Mouse (Mus musculus) stomach, embryonic 14.5 days (tissue): ENCODE measurements around the gene Itprid2. TPM values are rescaled to one million over a fixed set of nuclear protein-coding genes. Genes with fewer than 3 reads are reported as not detected.

Experiments
- ATAC-seq: fragments of 200-750 bp; cut with Nextera tagmentation; 2 replicates; pipeline ENCODE4 v1.8.0; 2017; ENCODE audit warnings: low read depth, moderate TSS enrichment; ENCODE audit not compliant: insufficient number of reproducible peaks, insufficient read depth, low FRiP score
- H3K27ac ChIP-seq: fragments of 300-500 bp; sonication (generic); 2 replicates; pipeline ENCODE4 v1.5.1; 2014; ENCODE audit warnings: mild to moderate bottlenecking, low read length, moderate library complexity, mixed read lengths
- H3K27me3 ChIP-seq: fragments of 300-500 bp; sonication (generic); 2 replicates; pipeline ENCODE4 v1.6.1; 2014; ENCODE audit warnings: low read length, control low read depth, mixed read lengths; ENCODE audit not compliant: control insufficient read depth, insufficient read depth
- H3K36me3 ChIP-seq: fragments of 300-500 bp; sonication (generic); 2 replicates; pipeline ENCODE4 v1.6.1; 2014; ENCODE audit warnings: mild to moderate bottlenecking, control low read depth, low read length, moderate library complexity, mixed read lengths; ENCODE audit not compliant: control insufficient read depth, insufficient read depth
- H3K4me1 ChIP-seq: fragments of 300-500 bp; sonication (generic); 2 replicates; pipeline ENCODE4 v1.6.1; 2014; ENCODE audit warnings: low read length, control low read depth, mixed read lengths; ENCODE audit not compliant: control insufficient read depth, insufficient read depth
- H3K4me2 ChIP-seq: fragments of 300-500 bp; sonication (generic); replicated peaks from 2 replicates; pipeline ENCODE4 v1.6.1; 2014; ENCODE audit warnings: low read depth, low read length, control low read depth
- H3K4me3 ChIP-seq: fragments of 300-500 bp; sonication (generic); 2 replicates; pipeline ENCODE4 v1.5.1; 2014; ENCODE audit warnings: low read depth, low read length, control low read depth
- H3K9ac ChIP-seq: fragments of 300-500 bp; sonication (generic); replicated peaks from 2 replicates; pipeline ENCODE4 v1.6.1; 2014; ENCODE audit warnings: low read depth, mild to moderate bottlenecking, control low read depth, low read length, moderate library complexity, mixed read lengths
- H3K9me3 ChIP-seq: fragments of 300-500 bp; sonication (generic); 2 replicates; pipeline ENCODE4 v1.6.1; 2016; ENCODE audit warnings: low read depth, low read length, control low read depth; ENCODE audit not compliant: control insufficient read depth
- WGBS: fragments of 180-500 bp; shearing (Covaris S2); extraction: QIAGEN DNeasy Blood & Tissue Kit; methylation state at CpG from one replicate; pipeline ENCODE4 v1.1.7; 2014; 5-methylcytosine and 5-hydroxymethylcytosine counted together
- polyA plus RNA-seq: library from polyadenylated mRNA; unstranded; fragments of >200 nt; fragmentation: Nextera tagmentation; extraction: Ambion mirVana; gene quantifications from 2 replicates; pipeline ENCODE4 v1.2.1, GENCODE M21; 2014

Gene Itprid2
- polyA plus RNA-seq, 1 experiment from 2014 or later, result 22.2 TPM

- H3K4me1 ChIP-seq, result peaks cover under 1% of the 10 kb centered on the region; the same call in 1 of the 2 replicates
- H3K4me2 ChIP-seq, result no peak overlapping the region
- H3K36me3 ChIP-seq, result no peaks in the 10 kb centered on the region
- H3K27ac ChIP-seq, result no peak overlapping the region
- 67% methylated on average over 2 of the region's 2 CpGs for WGBS
- no peak overlapping the region for H3K9ac ChIP-seq
- no peak overlapping the region for H3K4me3 ChIP-seq
- no peaks in the 10 kb centered on the region for H3K27me3 ChIP-seq
- H3K9me3 ChIP-seq, result no peaks in the 10 kb centered on the region
- no peak for ATAC-seq
These were observed 28.0 kb upstream of the Itprid2 start for GRCm38 (mm10) chr2:79607181-79607580.

GRCm38 (mm10) chr2:79608301-79609074, 26.7 kb upstream of the Itprid2 start:
- H3K27ac ChIP-seq, result no peak overlapping the region
- H3K27me3 ChIP-seq, result no peaks in the 10 kb centered on the region
- H3K4me3 ChIP-seq, result no peak overlapping the region
- H3K9ac ChIP-seq, result no peak overlapping the region
- H3K9me3 ChIP-seq, result no peaks in the 10 kb centered on the region
- H3K4me1 ChIP-seq, result no peaks in the 10 kb centered on the region
- WGBS, result 74% methylated on average over 8 of the region's 8 CpGs
- no peak overlapping the region for H3K4me2 ChIP-seq
- H3K36me3 ChIP-seq, result no peaks in the 10 kb centered on the region
- ATAC-seq, result peak; percentile 61; the same call in 1 of the 2 replicates

- Histone ChIP-seq H3K27me3 (no peaks in the 10 kb centered on the region), H3K9me3 (no peaks in the 10 kb centered on the region), H3K27ac (no peak overlapping the region), H3K4me1 (no peaks in the 10 kb centered on the region), H3K9ac (no peak overlapping the region), H3K4me3 (no peak overlapping the region), H3K36me3 (no peaks in the 10 kb centered on the region), H3K4me2 (no peak overlapping the region)
- ATAC-seq, result no peak
- WGBS, result 57% methylated on average over 3 of the region's 3 CpGs
These were observed 24.3 kb upstream of the Itprid2 start for GRCm38 (mm10) chr2:79610894-79611293.

- no peak for ATAC-seq
- Histone ChIP-seq H3K4me1 (no peaks in the 10 kb centered on the region), H3K4me2 (no peak overlapping the region), H3K9ac (no peak overlapping the region), H3K36me3 (no peaks in the 10 kb centered on the region), H3K9me3 (no peaks in the 10 kb centered on the region), H3K27me3 (no peaks in the 10 kb centered on the region), H3K4me3 (no peak overlapping the region), H3K27ac (0 out of 2 replicates have a peak overlapping the region, but pooled peaks have one; percentile 21)
- 85% methylated on average over 2 of the region's 2 CpGs for WGBS
These were observed 17.0 kb upstream of the Itprid2 start for GRCm38 (mm10) chr2:79618145-79618544.

- ATAC-seq, result peak; percentile 81
- H3K27me3 ChIP-seq, result no peaks in the 10 kb centered on the region
- H3K4me1 ChIP-seq, result no peaks in the 10 kb centered on the region
- H3K9me3 ChIP-seq, result no peaks in the 10 kb centered on the region
- H3K27ac ChIP-seq, result peak overlapping the region; percentile 27; the same call in 1 of the 2 replicates
- H3K36me3 ChIP-seq, result no peaks in the 10 kb centered on the region
- H3K4me3 ChIP-seq, result no peak overlapping the region
- WGBS, result 66% methylated on average over 6 of the region's 6 CpGs
- no peak overlapping the region for H3K9ac ChIP-seq
- no peak overlapping the region for H3K4me2 ChIP-seq
These were observed 16.3 kb upstream of the Itprid2 start for GRCm38 (mm10) chr2:79618614-79619568.

GRCm38 (mm10) chr2:79623256-79623655, 11.9 kb upstream of the Itprid2 start:
- WGBS, result 84% methylated on average over 4 of the region's 4 CpGs
- H3K4me3 ChIP-seq, result no peak overlapping the region
- H3K27me3 ChIP-seq, result no peaks in the 10 kb centered on the region

GRCm38 (mm10) chr2:79627624-79628023, 7.5 kb upstream of the Itprid2 start:
- no peaks in the 10 kb centered on the region for H3K36me3 ChIP-seq
- no peak overlapping the region for H3K27ac ChIP-seq
- no peaks in the 10 kb centered on the region for H3K4me1 ChIP-seq
- H3K9me3 ChIP-seq, result no peaks in the 10 kb centered on the region
- no peak overlapping the region for H3K4me2 ChIP-seq
- no peak for ATAC-seq
- no peak overlapping the region for H3K9ac ChIP-seq
- no peak overlapping the region for H3K4me3 ChIP-seq
- no peaks in the 10 kb centered on the region for H3K27me3 ChIP-seq
- 83% methylated on average over 1 of the region's 1 CpGs for WGBS

More at GRCm38 (mm10) chr2:79623256-79623655, 11.9 kb upstream of the Itprid2 start:
- Histone ChIP-seq H3K4me2 (no peak overlapping the region), H3K36me3 (no peaks in the 10 kb centered on the region), H3K4me1 (no peaks in the 10 kb centered on the region), H3K27ac (no peak overlapping the region), H3K9ac (no peak overlapping the region), H3K9me3 (no peaks in the 10 kb centered on the region)
- no peak for ATAC-seq

- no peaks in the 10 kb centered on the region for H3K9me3 ChIP-seq
- no peaks in the 10 kb centered on the region for H3K36me3 ChIP-seq
- H3K27ac ChIP-seq, result no peak overlapping the region
- H3K4me3 ChIP-seq, result no peak overlapping the region
- 73% methylated on average over 2 of the region's 2 CpGs for WGBS
- no peak overlapping the region for H3K9ac ChIP-seq
- ATAC-seq, result no peak
- no peaks in the 10 kb centered on the region for H3K27me3 ChIP-seq
- no peaks in the 10 kb centered on the region for H3K4me1 ChIP-seq
- no peak overlapping the region for H3K4me2 ChIP-seq
These were observed 4.9 kb upstream of the Itprid2 start for GRCm38 (mm10) chr2:79630231-79630630.
